Mouse (Mus musculus): ENCODE results near the gene Lrrc58.

DNA sequence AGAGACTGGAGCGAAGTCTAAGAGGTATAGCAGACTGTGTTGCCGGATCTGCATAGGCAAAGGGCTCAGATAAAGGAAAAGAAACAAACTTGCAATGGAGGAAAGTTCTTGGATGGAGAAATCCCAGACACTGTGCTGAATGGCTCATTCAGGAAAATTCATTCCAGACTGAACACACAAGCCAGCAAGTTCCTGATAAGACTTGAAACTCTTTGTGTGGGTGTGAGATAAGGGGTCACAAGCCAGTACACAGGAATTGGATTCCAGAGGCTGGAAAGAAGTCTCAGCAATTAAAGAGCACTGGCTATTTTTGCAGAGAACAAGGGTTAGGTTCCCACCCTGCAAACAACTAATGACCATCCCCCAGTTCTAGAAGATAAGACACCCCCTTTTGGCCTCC is 25.8 kb downstream of the Lrrc58 start:
- no peak for TF ChIP-seq POLR2A (IDR thresholded peaks at IDR 0.05; ENCODE audit: extremely low read depth, insufficient read depth, low read length)
- TF ChIP-seq CTCF (IDR thresholded peaks at IDR 0.05; ENCODE audit: low read depth, low read length), result no peak
